ENCODE assay signal across 12 mouse cellular contexts in the genomic region with DNA sequence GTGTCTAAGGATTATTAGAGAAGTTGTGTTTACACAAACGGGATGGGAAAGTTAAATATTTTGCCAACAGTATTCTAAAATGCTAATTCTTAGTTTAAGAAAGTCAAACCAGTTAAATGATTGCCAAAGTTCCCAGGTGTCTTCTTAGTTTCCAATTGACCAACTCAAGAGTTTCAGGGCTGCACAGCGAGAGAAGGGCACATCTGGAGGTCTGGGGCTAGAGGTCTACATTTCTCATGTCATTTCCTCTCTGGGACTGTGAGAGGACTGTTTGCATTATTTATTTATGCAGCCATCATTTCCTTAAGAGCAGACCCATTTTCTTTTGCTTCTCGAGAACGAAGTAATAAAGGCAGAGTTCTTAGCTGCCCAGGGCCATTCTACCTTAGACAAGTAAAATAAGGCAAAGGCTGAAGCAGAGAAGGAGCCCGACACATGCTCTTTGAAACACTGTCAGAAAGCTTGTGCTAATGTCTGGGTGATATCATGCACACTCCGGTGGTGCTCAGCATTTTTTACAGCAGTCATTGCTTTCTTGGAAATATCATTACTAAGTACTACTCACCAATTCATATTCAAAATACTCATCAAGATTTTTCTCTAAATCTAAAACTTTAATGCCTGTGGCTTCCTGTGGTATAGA. TPM values are rescaled to one million over a fixed set of nuclear protein-coding genes. Genes with fewer than 3 reads are reported as not detected.
DNase-seq lines count a peak whose midpoint lies in the region; ATAC-seq and TF ChIP-seq lines count a peak whose summit lies in the region.
"Had no signal": no experiment of that assay in that cellular context is flagged by ENCODE, and none has a peak within 500 bp of the region (broad histone marks: within the 10 kb centered on the region; RNA-seq: fewer than 3 reads in every experiment).

No protein-coding gene starts in this region.

- H3K4me1 ChIP-seq in embryonic facial prominence, embryonic 13.5 days, result peaks cover 67% of the 10 kb centered on the region
- peaks cover 74% of the 10 kb centered on the region for H3K4me1 ChIP-seq in embryonic facial prominence, embryonic 10.5 days
- H3K4me1 ChIP-seq in intestine, embryonic 16.5 days (ENCODE audit: control insufficient read depth, insufficient read depth, low read length), result peaks cover 23% of the 10 kb centered on the region
- peaks cover 4% of the 10 kb centered on the region; the same call in 1 of the 2 replicates for H3K4me1 ChIP-seq in intestine, postnatal 0 days (replicated peaks; ENCODE audit: control insufficient read depth, insufficient read depth, low read length)
- H3K4me1 ChIP-seq in midbrain, embryonic 12.5 days, result peaks cover 78% of the 10 kb centered on the region

- no peak for DNase-seq in embryonic facial prominence, embryonic 10.5 days (ENCODE audit: low spot score)
- DNase-seq in A20 (ENCODE audit: low read depth, low spot score), result peak; percentile 74
- no peak for DNase-seq in thymus, postnatal 14 days
- no peak for DNase-seq in embryo, embryonic 11 days
- DNase-seq: adrenal gland, adult 2 months; cerebellum, adult 11-12 months had no signal

- H3K4me3 ChIP-seq in embryonic facial prominence, embryonic 13.5 days, result no peak overlapping the region
- no peak overlapping the region for H3K4me3 ChIP-seq in embryonic facial prominence, embryonic 10.5 days
- H3K4me3 ChIP-seq in intestine, embryonic 16.5 days (ENCODE audit: low read length), result no peak overlapping the region
- no peak overlapping the region for H3K4me3 ChIP-seq in intestine, postnatal 0 days (ENCODE audit: low read depth, low read length)
- no peak overlapping the region for H3K4me3 ChIP-seq in midbrain, embryonic 12.5 days
- H3K4me3 ChIP-seq: embryonic facial prominence, embryonic 12.5 days; kidney, embryonic 15.5 days had no signal

- H3K27ac ChIP-seq in embryonic facial prominence, embryonic 13.5 days, result no peak overlapping the region
- H3K27ac ChIP-seq in embryonic facial prominence, embryonic 10.5 days (replicated peaks), result no peak overlapping the region
- no peak overlapping the region for H3K27ac ChIP-seq in intestine, embryonic 16.5 days (ENCODE audit: low read length)
- H3K27ac ChIP-seq in intestine, postnatal 0 days (ENCODE audit: low read depth, low read length), result no peak overlapping the region
- no peak overlapping the region for H3K27ac ChIP-seq in midbrain, embryonic 12.5 days (replicated peaks)
- H3K27ac ChIP-seq: embryonic facial prominence, embryonic 12.5 days; kidney, embryonic 15.5 days had no signal

- no peak overlapping the region for H3K9ac ChIP-seq in embryonic facial prominence, embryonic 13.5 days
- H3K9ac ChIP-seq in intestine, embryonic 16.5 days (ENCODE audit: low read depth, low read length), result no peak overlapping the region
- H3K9ac ChIP-seq in intestine, postnatal 0 days (ENCODE audit: low read depth, low read length), result no peak overlapping the region
- H3K9ac ChIP-seq in midbrain, embryonic 12.5 days (replicated peaks), result no peak overlapping the region
- H3K9ac ChIP-seq: embryonic facial prominence, embryonic 12.5 days; kidney, embryonic 15.5 days had no signal

- TF ChIP-seq CTCF in intestine, postnatal 0 days (IDR thresholded peaks at IDR 0.05; ENCODE audit: low read depth), result no peak

- H3K4me2 ChIP-seq in embryonic facial prominence, embryonic 13.5 days, result peak overlapping the region; percentile 24; the same call in 1 of the 2 replicates
- 0 out of 2 replicates have a peak overlapping the region, but pooled peaks have one; percentile 10 for H3K4me2 ChIP-seq in intestine, embryonic 16.5 days (ENCODE audit: low read depth, low read length)
- H3K4me2 ChIP-seq in intestine, postnatal 0 days (replicated peaks; ENCODE audit: low read depth), result no peak overlapping the region
- peak overlapping the region; percentile 75 for H3K4me2 ChIP-seq in midbrain, embryonic 12.5 days (replicated peaks)
- H3K4me2 ChIP-seq: embryonic facial prominence, embryonic 12.5 days; kidney, embryonic 15.5 days had no signal

- ATAC-seq in embryonic facial prominence, embryonic 13.5 days (ENCODE audit: insufficient number of reproducible peaks, insufficient read depth, low FRiP score, low TSS enrichment, low read depth), result no peak
- no peak for ATAC-seq in intestine, embryonic 16.5 days
- no peak for ATAC-seq in intestine, postnatal 0 days
- no peak for ATAC-seq in midbrain, embryonic 12.5 days (ENCODE audit: low FRiP score, low read depth)

- H3K36me3 ChIP-seq in embryonic facial prominence, embryonic 13.5 days, result no peaks in the 10 kb centered on the region
- H3K36me3 ChIP-seq in embryonic facial prominence, embryonic 10.5 days (replicated peaks), result no peaks in the 10 kb centered on the region
- H3K36me3 ChIP-seq in intestine, embryonic 16.5 days (ENCODE audit: control insufficient read depth, insufficient read depth, low read length), result no peaks in the 10 kb centered on the region
- H3K36me3 ChIP-seq in intestine, postnatal 0 days (ENCODE audit: control insufficient read depth, insufficient read depth), result no peaks in the 10 kb centered on the region
- H3K36me3 ChIP-seq in midbrain, embryonic 12.5 days, result no peaks in the 10 kb centered on the region
- H3K36me3 ChIP-seq: embryonic facial prominence, embryonic 12.5 days; kidney, embryonic 15.5 days had no signal

- H3K9me3 ChIP-seq in embryonic facial prominence, embryonic 13.5 days, result no peaks in the 10 kb centered on the region
- H3K9me3 ChIP-seq in embryonic facial prominence, embryonic 10.5 days, result no peaks in the 10 kb centered on the region
- no peaks in the 10 kb centered on the region for H3K9me3 ChIP-seq in intestine, embryonic 16.5 days (ENCODE audit: control insufficient read depth, low read length)
- no peaks in the 10 kb centered on the region for H3K9me3 ChIP-seq in intestine, postnatal 0 days (ENCODE audit: control insufficient read depth)
- no peaks in the 10 kb centered on the region for H3K9me3 ChIP-seq in midbrain, embryonic 12.5 days
- H3K9me3 ChIP-seq: embryonic facial prominence, embryonic 12.5 days; kidney, embryonic 15.5 days had no signal

- no peaks in the 10 kb centered on the region for H3K27me3 ChIP-seq in embryonic facial prominence, embryonic 13.5 days
- H3K27me3 ChIP-seq in embryonic facial prominence, embryonic 10.5 days (replicated peaks; ENCODE audit: low read depth, poor library complexity, severe bottlenecking), result peaks cover 11% of the 10 kb centered on the region; the same call in 1 of the 2 replicates
- H3K27me3 ChIP-seq in intestine, embryonic 16.5 days (replicated peaks; ENCODE audit: control insufficient read depth, insufficient read depth, low read length), result no peaks in the 10 kb centered on the region
- no peaks in the 10 kb centered on the region for H3K27me3 ChIP-seq in intestine, postnatal 0 days (replicated peaks; ENCODE audit: control insufficient read depth, insufficient read depth, low read length)
- H3K27me3 ChIP-seq in midbrain, embryonic 12.5 days, result peaks cover 17% of the 10 kb centered on the region
- H3K27me3 ChIP-seq: embryonic facial prominence, embryonic 12.5 days; kidney, embryonic 15.5 days had no signal

- 61% methylated on average over 6 of the region's 6 CpGs for WGBS in embryonic facial prominence, embryonic 13.5 days
- 64% methylated on average over 6 of the region's 6 CpGs for WGBS in embryonic facial prominence, embryonic 10.5 days
- WGBS in intestine, embryonic 16.5 days, result 34% methylated on average over 6 of the region's 6 CpGs
- WGBS in intestine, postnatal 0 days, result 46% methylated on average over 6 of the region's 6 CpGs
- WGBS in midbrain, embryonic 12.5 days, result 51% methylated on average over 6 of the region's 6 CpGs

RNA-seq across cellular contexts. Expression of gene Maml2, which starts 4.5 kb away (rescaled TPM):
- 13.0 and 15.6 TPM in 2 replicates for polyA plus RNA-seq in embryonic facial prominence, embryonic 13.5 days (2015; fragmentation: Nextera tagmentation; extraction: Ambion mirVana)
- polyA plus RNA-seq in embryonic facial prominence, embryonic 10.5 days (2016; fragmentation: Nextera tagmentation; extraction: Ambion mirVana), result 7.3 and 8.0 TPM in 2 replicates
- 5.0 TPM in 2 replicates for polyA plus RNA-seq in intestine, embryonic 16.5 days (2015; fragmentation: Nextera tagmentation; extraction: Ambion mirVana)
- 3.1 and 3.4 TPM in 2 replicates for polyA plus RNA-seq in intestine, postnatal 0 days (2015; fragmentation: Nextera tagmentation; extraction: Ambion mirVana)
- polyA plus RNA-seq in midbrain, embryonic 12.5 days (2016; fragmentation: Nextera tagmentation; extraction: Ambion mirVana), result 12.5 and 12.8 TPM in 2 replicates

RNA-seq across cellular contexts. Expression of gene Ccdc82, which starts 55.5 kb away (rescaled TPM):
- polyA plus RNA-seq in embryonic facial prominence, embryonic 13.5 days (2015; fragmentation: Nextera tagmentation; extraction: Ambion mirVana), result 7.1 and 8.4 TPM in 2 replicates
- 5.9 and 6.3 TPM in 2 replicates for polyA plus RNA-seq in embryonic facial prominence, embryonic 10.5 days (2016; fragmentation: Nextera tagmentation; extraction: Ambion mirVana)
- 7.1 and 7.5 TPM in 2 replicates for polyA plus RNA-seq in intestine, embryonic 16.5 days (2015; fragmentation: Nextera tagmentation; extraction: Ambion mirVana)
- polyA plus RNA-seq in intestine, postnatal 0 days (2015; fragmentation: Nextera tagmentation; extraction: Ambion mirVana), result 5.2 and 5.8 TPM in 2 replicates
- polyA plus RNA-seq in midbrain, embryonic 12.5 days (2016; fragmentation: Nextera tagmentation; extraction: Ambion mirVana), result 15.8 and 16.9 TPM in 2 replicates

RNA-seq across cellular contexts. Expression of gene Jrkl, which starts 56.7 kb away (rescaled TPM):
- 11.1 and 11.7 TPM in 2 replicates for polyA plus RNA-seq in embryonic facial prominence, embryonic 13.5 days (2015; fragmentation: Nextera tagmentation; extraction: Ambion mirVana)
- 7.2 and 7.6 TPM in 2 replicates for polyA plus RNA-seq in embryonic facial prominence, embryonic 10.5 days (2016; fragmentation: Nextera tagmentation; extraction: Ambion mirVana)
- polyA plus RNA-seq in intestine, embryonic 16.5 days (2015; fragmentation: Nextera tagmentation; extraction: Ambion mirVana), result 6.2 and 6.8 TPM in 2 replicates
- 6.9 and 7.0 TPM in 2 replicates for polyA plus RNA-seq in intestine, postnatal 0 days (2015; fragmentation: Nextera tagmentation; extraction: Ambion mirVana)
- 12.8 and 14.0 TPM in 2 replicates for polyA plus RNA-seq in midbrain, embryonic 12.5 days (2016; fragmentation: Nextera tagmentation; extraction: Ambion mirVana)
